In genomic region chr2:158153728-158154343, GRCm38 (mm10) we compare ENCODE assay signal across 8 mouse cellular contexts. TPM values are rescaled to one million over a fixed set of nuclear protein-coding genes. Genes with fewer than 3 reads are reported as not detected.
DNase-seq lines count a peak whose midpoint lies in the region; ATAC-seq and TF ChIP-seq lines count a peak whose summit lies in the region.

No protein-coding gene starts in this region.

- H3K36me3 ChIP-seq in forebrain, embryonic 14.5 days (ENCODE audit: control insufficient read depth, insufficient read depth, low read length): no peaks in the 10 kb centered on the region
- no peaks in the 10 kb centered on the region for H3K36me3 ChIP-seq in midbrain, postnatal 0 days (ENCODE audit: insufficient read depth, low read length)

- no peak for TF ChIP-seq POLR2A in cerebellum, adult 2 months (IDR thresholded peaks at IDR 0.05; ENCODE audit: borderline replicate concordance, insufficient read depth, low read length)

- H3K9me3 ChIP-seq in forebrain, embryonic 14.5 days (replicated peaks; ENCODE audit: control insufficient read depth, low read length): 0 out of 2 replicates have a peak, but pooled peaks cover 5% of the 10 kb centered on the region
- no peaks in the 10 kb centered on the region for H3K9me3 ChIP-seq in midbrain, postnatal 0 days (ENCODE audit: low read length)

- no peaks in the 10 kb centered on the region for H3K27me3 ChIP-seq in forebrain, embryonic 14.5 days (replicated peaks; ENCODE audit: control insufficient read depth, insufficient read depth, low read length)
- H3K27me3 ChIP-seq in midbrain, postnatal 0 days (ENCODE audit: insufficient read depth, low read length): no peaks in the 10 kb centered on the region
- no peaks in the 10 kb centered on the region; the same call in 1 of the 2 replicates for H3K27me3 ChIP-seq in cerebellum, adult 2 months (ENCODE audit: control insufficient read depth, insufficient read depth, low read length)

- H3K4me1 ChIP-seq in forebrain, embryonic 14.5 days (ENCODE audit: control insufficient read depth, insufficient read depth, low read length): peaks cover 6% of the 10 kb centered on the region; the same call in 1 of the 2 replicates
- H3K4me1 ChIP-seq in midbrain, postnatal 0 days (ENCODE audit: insufficient read depth, low read length): no peaks in the 10 kb centered on the region
- no peaks in the 10 kb centered on the region for H3K4me1 ChIP-seq in cerebellum, adult 2 months (ENCODE audit: control insufficient read depth, insufficient read depth, low read length)

- 1% methylated on average over 22 of the region's 22 CpGs for WGBS in forebrain, embryonic 14.5 days
- WGBS in midbrain, postnatal 0 days: 1% methylated on average over 22 of the region's 22 CpGs
- 7% methylated on average over 22 of the region's 22 CpGs for WGBS in cerebellum, adult 2 months

- intact Hi-C loops in gastrocnemius, adult 2 months (cut with DNase I): loop anchor here (5.0 kb wide), 1 partner anchor 48 kb away; no protein-coding TSS in a partner anchor

- H3K4me3 ChIP-seq in gastrocnemius, adult 2 months: peak overlapping the region; percentile 57
- H3K4me3 ChIP-seq in forebrain, embryonic 14.5 days (ENCODE audit: low read depth, low read length): peak overlapping the region; percentile 21
- peak overlapping the region; percentile 28 for H3K4me3 ChIP-seq in midbrain, postnatal 0 days (ENCODE audit: low read depth, low read length)
- H3K4me3 ChIP-seq in cerebellum, adult 2 months (replicated peaks; ENCODE audit: insufficient read depth, low read depth, low read length): no peak overlapping the region

- TF ChIP-seq CTCF in gastrocnemius, adult 2 months (IDR thresholded peaks at IDR 0.05): no peak
- no peak for TF ChIP-seq CTCF in midbrain, postnatal 0 days (IDR thresholded peaks at IDR 0.05)
- TF ChIP-seq CTCF in cerebellum, adult 2 months (IDR thresholded peaks at IDR 0.05; ENCODE audit: borderline replicate concordance, insufficient read depth, low read depth, low read length): no peak

- H3K27ac ChIP-seq in gastrocnemius, adult 2 months: peak overlapping the region; percentile 32; the same call in 1 of the 2 replicates
- H3K27ac ChIP-seq in forebrain, embryonic 14.5 days (ENCODE audit: low read depth, low read length): no peak overlapping the region
- no peak overlapping the region for H3K27ac ChIP-seq in midbrain, postnatal 0 days (ENCODE audit: low read depth, low read length)
- no peak overlapping the region for H3K27ac ChIP-seq in cerebellum, adult 2 months (ENCODE audit: insufficient read depth, low read length)

- peak overlapping the region; percentile 54 for H3K9ac ChIP-seq in forebrain, embryonic 14.5 days (ENCODE audit: low read length)
- peak overlapping the region; percentile 44; the same call in 1 of the 2 replicates for H3K9ac ChIP-seq in midbrain, postnatal 0 days (replicated peaks; ENCODE audit: low read length, poor library complexity, severe bottlenecking)

- ATAC-seq in forebrain, embryonic 14.5 days: peak; percentile 44
- no peak for ATAC-seq in midbrain, postnatal 0 days (ENCODE audit: low FRiP score)

- DNase-seq in gastrocnemius, adult 2 months: peak; percentile 29
- no peak for DNase-seq in gastrocnemius, postnatal 25 days
- DNase-seq in NIH3T3 (ENCODE audit: low read depth) (peak; percentile 57), liver (peak; percentile 74)
- DNase-seq in forebrain, embryonic 14.5 days (ENCODE audit: low spot score): peak; percentile 22
- DNase-seq in midbrain, postnatal 0 days (ENCODE audit: low spot score): no peak
- DNase-seq in urinary bladder, postnatal 10 days (ENCODE audit: low spot score): no peak
- DNase-seq in cerebellum, adult 2 months: no peak

- peak overlapping the region; percentile 56 for H3K4me2 ChIP-seq in forebrain, embryonic 14.5 days (ENCODE audit: low read length)
- H3K4me2 ChIP-seq in midbrain, postnatal 0 days (ENCODE audit: low read depth, low read length, poor library complexity, severe bottlenecking): peak overlapping the region; percentile 61

RNA-seq across cellular contexts. Expression of gene Tgm2, which starts 7.6 kb away (rescaled TPM):
- 10 to 100 TPM; 44.2 to 55.4 TPM for total RNA-seq in gastrocnemius, adult 2 months (2021)
- total RNA-seq in gastrocnemius, postnatal 25 days (2021): 10 to 100 TPM; 47.9 to 52.3 TPM
- 5.0 and 7.0 TPM in 2 replicates for polyA plus RNA-seq in forebrain, embryonic 14.5 days (2014; fragmentation: Nextera tagmentation; extraction: Ambion mirVana)
- 13.3 and 16.0 TPM in 2 replicates for total RNA-seq in midbrain, postnatal 0 days (2014; rRNA removed)
- polyA plus RNA-seq in midbrain, postnatal 0 days (2015; fragmentation: Nextera tagmentation; extraction: Ambion mirVana): 6.8 and 8.6 TPM in 2 replicates
- polyA plus RNA-seq in cerebellum, adult 2 months (2012; rRNA removed): 7.8 TPM in 2 replicates

Comparison
In these comparisons a context has a peak if more than half of its experiments do, and no peak if none do; other contexts are left out.
1. DNase-seq: peak in gastrocnemius, adult 2 months (single experiment), NIH3T3 (single experiment), forebrain, embryonic 14.5 days (single experiment) and liver (single experiment); none in gastrocnemius, postnatal 25 days (single experiment), midbrain, postnatal 0 days (single experiment), urinary bladder, postnatal 10 days (single experiment) and cerebellum, adult 2 months (0 of 2).